Mouse (Mus musculus): ENCODE data around the gene Rad9a.

- TF ChIP-seq POLR2A (IDR thresholded peaks at IDR 0.05; ENCODE audit: insufficient read depth, low read depth, low read length) (no peak), CTCF (IDR thresholded peaks at IDR 0.05) (no peak), EP300 (IDR thresholded peaks at IDR 0.05; ENCODE audit: insufficient read depth, low read depth, low read length) (no peak)
Observed at GRCm38 (mm10) chr19:4149764-4150461, 51.5 kb downstream of the Rad9a start.

Data from heart, adult 2 months (tissue).